Mouse (Mus musculus) thymus, adult 18-20 months (tissue): ENCODE results near the gene Micall1.

ENCODE experiments used
- DNase-seq, 2 experiments: peaks; one replicate each; pipeline ENCODE4 v3.0.0; 2022; ENCODE audit warnings: mixed read lengths in 2 of 2

The Micall1 gene

DNA sequence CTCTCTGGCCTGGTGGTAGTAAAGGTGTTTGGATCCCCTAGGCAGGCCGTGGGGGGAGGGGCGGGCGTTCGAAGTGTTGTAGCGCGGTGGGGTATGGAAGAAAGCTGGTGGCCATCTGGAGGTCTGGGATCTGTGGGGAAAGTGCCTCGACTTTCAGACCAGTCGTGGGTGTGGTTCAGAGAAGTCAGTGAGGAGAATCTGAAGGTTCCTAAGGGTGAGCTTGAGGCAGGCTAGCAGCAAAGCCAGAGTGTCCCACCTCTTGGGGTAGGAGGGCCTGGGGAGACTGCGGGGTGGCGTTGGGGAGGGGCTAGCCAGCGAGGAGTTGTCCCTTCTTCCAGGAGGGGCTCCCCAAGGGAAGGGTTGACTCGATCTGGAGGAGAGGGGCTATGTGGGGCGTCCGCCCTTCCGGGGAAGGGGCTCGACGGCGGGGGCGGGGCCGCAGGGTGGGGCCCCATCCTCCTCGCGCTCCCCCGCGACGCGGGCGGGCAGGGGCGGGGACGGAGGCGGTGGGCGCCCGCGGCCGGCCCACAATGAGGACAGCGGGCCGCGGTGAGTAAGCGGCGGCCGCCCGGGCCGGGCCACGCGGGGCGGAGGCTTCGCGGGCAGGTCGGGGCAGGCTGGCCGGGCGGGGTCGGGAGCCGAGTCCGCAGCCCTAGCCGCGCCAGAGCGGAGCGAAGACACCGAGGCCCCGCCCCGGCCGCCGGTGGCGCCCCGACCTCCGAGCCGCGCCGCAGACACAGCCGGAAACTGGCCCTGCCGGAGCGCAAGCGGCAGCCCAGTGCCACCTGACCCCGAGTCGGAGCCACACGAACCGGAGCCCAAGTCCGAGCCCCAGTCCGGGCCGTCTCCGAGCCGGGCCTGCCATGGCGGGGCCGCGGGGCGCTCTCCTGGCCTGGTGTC is at the start of gene Micall1:
Gene Micall1, plus strand, starts transcription at position 478 of the 900 bp plus-strand sequence.
- peak; percentile 54 to 56 for DNase-seq

DNA sequence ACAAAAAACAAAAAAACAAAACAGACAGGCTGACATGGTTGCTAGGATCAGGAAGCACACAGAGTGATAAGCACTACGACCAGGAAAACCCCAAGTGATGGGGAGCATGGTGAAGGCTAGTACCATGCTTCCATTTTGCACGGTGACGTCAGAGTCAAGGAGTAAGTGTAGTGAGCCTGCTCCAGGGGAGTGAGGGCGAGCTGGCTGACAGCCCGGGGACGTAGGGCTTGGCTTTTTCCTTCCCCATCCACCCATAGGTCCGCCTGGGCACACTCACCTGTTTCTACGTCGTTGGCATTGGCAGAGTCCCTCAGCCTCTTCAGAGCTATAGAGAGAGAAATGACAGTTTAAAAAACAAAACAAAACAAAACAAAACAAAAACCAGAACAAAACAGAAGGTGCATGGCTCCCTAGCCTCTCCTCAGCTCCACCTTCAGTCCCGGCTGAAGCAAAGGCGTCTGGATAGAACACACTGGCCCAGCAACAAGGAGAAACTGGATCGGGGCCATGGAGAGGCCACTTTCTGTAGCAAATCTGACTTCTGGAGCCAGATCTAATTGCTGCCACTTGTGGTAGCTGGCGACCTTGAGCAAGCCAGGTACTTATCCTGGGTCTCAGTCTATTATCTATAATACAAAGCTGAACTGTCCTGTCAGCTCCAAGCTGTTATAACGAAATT is 47.7 kb upstream of the Micall1 start:
- no peak for DNase-seq

DNA sequence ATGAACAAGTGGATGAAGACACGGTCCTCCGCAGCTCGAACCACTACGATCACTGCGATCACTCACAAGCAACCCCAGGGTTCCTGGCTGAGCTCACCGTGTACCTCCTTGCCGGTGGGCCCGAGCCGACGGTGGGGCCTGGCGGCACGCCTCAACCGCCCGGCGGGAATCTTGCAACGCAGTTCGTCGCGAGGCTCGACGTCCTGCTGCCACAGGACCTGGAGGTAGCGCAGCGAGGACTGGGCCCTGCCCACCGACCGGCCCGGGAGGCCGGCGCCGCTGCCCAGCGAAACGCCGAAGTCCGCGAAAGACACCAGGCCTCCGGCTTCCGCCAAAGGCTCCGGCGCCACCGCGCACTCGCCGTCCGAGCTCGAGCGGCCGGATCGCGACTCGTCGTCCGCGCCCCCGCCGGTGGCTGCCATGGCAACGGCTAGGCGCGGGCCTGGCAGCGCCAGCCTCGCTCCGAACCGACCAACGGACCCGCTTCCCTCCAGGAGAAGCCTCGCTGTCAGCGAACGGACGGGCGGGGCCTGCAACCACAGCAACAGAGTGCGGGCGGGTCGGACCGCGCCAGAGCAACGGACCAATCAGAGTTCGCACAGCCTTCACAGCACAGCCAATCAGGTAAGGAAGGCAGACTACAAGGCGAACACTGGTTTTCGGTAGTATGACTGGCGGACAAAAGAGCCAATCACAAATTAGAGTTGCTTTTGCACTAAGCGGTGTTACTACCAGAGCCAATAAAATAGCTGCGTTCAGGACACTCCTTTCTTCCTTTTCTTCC is 46.1 kb upstream of the Micall1 start, which contains the start of gene Ankrd54:
Gene Ankrd54, minus strand, starts transcription at position 518 of the 784 bp plus-strand sequence.
- peak; percentile 95 to 97 for DNase-seq

DNA sequence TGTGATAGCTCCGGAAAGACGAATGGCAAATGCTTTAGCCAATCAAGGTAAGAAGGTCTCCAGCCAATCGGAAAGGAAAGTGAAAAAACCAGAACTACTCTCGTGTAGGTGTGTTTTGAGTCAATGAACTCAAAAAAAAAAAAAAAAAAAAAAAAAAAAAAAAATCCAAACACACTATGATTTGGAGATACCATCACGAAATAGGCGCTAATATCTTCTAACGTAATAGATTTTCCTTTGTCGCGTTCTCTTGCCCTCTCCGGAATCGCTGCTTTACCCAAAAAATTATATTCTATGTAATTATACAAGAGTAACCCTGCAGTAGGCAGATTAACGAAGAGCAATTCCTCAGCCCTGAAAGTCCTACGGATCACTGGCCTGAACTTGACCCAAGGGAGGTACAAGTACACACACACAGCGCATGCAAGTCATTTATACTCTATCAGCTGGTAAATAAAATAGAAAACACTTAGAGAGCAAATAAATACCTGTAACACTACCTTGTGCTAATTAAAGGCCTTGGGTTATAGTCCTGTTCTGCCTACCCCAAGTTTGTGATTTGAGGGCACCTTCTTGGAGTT is 45.4 kb upstream of the Micall1 start:
- no peak for DNase-seq

DNA sequence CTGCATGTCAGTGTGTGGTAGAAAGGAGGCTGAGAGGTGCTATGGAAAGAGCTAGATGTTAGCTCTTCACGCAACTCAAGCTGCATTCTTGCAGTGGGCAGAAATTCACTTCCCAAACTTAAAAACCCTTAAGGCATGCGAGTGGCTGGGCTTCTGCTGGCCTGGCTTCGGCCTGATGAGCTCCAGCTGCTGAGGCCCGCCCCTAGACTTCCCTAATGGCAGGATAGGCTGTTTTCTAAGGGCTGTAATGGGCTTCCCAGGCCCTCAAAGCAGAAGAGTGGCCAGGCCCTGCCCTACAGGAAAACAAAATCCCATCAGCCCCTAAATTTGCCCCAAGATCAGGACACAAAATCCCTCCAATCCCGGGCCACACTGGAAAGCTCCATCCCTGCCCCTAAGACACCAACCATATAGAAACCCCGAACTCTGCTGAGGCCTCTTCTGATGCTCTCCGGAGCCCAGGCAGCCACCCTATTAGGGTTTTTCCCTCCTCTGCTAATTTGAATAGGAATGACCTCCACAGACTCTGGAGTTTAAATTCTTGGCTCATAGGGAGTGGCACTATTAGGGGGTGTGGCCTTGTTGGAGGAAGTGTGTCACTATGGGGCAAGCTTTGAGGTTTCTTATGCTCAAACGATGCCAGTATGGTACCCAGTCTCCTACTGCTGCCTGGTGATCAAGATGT is 43.5 kb upstream of the Micall1 start:
- no peak for DNase-seq

DNA sequence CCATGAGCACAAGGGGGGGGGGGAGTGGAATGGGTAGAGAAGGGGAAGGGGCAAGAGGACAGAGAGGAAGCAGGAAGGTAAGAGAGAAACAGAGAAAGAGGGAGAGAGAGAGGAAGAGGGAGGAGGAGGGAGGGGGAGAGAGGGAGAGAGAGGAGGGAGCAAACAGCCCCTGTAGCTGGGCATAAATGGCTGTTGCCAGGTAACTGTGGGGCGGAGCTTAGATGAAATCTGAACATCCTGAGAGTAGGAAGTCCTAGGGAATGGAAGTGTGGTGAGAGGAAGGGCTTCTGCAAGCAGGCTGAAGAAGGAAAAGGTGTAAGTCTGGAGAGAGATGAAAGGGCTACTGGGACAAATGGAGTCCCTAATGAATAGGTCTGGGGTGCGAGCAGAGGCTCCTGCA is 42.4 kb upstream of the Micall1 start:
- DNase-seq: no peak

DNA sequence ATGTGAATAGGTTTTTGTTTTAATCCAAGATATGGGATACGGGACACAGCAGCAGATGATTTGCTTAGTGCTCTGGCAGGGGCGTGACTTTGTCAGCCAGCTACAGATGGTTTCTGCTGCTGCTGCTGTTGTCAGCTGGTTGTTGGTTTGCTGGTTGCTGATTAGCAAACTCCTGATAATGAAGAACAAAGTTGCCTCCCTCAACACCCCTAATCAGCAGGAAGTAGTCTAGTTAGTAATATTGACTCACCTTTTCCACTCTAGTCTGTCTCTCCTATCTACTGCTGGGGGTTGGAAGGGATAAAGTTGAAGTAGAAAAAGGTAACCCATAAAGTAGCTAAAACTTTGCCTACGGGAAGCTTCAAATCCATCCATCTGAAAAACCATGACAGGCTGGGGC is 41.1 kb upstream of the Micall1 start:
- no peak for DNase-seq

DNA sequence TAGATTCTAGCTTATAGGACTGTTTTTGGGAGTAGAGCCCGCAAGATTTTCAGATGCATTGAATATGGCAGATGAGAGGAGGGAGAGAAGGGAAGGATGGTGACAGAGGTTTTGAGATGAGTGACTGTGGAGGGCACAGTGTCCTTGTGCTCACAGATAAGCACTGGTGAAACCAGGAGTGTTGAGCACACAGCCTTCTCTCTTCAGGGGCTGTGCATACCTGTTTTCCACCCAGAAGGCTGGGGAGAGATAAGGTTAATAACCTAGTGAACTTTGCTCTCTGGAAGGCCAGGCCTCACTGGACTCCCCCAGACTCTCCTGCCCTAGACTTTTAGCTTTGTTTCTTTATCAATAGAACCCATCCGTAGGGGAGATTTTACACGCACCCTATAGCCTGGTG is 40.3 kb upstream of the Micall1 start:
- DNase-seq: no peak

DNA sequence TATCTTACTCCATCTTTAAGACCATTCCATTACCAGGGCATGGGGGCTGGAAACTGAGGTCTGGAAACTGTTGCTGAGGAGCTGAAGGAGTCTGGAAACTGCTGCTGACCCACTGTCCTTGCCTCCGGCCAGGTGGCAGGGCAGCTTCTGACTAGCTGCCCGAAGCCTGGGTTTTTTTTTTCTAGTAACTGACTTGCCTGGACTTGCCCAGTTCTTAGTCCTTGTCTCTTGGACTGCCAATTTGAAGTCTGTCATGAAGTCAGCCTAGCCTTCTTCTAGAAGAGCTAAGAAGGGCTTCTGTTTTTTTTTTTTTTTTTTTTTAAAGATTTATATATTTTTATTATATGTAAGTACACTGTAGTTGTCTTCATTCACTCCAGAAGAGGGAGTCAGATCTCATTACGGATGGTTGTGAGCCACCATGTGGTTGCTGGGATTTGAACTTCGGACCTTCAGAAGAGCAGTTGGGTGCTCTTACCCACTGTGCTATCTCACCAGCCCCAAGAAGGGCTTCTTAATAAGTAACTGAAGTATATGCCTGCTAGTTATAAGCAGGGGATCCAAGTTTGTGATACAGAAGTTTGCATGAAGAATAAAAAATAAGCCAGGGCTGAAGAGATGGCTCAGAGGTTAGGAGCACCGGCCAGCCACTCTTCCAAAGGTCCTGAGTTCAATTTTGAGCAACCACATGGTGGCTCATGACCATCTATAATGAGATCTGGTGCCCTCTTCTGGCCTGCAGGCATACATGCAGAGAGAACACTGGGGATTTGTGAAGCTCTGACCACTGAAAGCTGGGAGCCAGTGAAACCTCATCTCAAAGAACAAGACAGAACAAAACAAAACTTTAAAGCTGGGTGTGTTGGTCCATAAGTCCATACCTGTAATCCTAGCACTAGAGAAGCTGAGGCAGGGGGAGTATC is 37.3 kb upstream of the Micall1 start:
- no peak for DNase-seq

DNA sequence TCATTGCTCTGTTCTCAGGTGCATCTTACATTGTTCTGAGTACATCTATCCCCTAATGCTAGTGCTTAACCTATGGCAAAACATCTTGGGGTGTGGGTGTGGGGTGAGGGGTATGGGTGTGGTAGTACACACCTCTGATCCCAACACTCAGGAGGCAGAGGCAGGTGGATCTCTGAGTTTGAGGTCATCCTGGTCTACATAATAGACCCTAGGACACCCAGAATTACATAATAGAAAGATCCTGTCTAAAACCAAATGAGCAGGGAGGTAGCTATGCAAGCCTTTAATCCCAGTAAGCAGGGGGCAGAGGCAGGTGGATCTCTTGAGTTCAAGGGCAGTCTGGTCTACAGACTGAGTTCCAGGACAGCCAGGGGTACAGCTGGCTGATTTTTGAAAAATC is 34.9 kb upstream of the Micall1 start:
- DNase-seq: no peak

DNA sequence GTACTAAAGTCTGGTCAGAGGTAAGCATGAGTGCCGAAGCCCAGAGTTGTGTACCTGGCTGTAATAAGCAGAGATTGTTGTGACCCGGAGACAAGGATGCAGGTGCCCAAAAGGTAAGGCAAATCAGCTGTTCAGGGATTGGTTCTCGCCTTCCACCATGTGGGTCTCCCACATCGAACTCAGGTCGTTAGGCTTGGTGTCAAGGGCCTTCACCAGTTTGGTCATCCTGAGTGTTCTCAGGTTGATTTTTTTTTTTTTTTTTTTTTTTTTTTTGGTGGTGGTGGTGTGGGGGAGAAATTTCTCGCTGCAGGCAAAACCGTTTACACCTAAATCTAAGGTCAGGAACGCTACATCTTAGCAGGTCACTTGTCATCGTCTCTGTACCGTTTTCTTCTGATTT is 34.3 kb upstream of the Micall1 start:
- DNase-seq: no peak

DNA sequence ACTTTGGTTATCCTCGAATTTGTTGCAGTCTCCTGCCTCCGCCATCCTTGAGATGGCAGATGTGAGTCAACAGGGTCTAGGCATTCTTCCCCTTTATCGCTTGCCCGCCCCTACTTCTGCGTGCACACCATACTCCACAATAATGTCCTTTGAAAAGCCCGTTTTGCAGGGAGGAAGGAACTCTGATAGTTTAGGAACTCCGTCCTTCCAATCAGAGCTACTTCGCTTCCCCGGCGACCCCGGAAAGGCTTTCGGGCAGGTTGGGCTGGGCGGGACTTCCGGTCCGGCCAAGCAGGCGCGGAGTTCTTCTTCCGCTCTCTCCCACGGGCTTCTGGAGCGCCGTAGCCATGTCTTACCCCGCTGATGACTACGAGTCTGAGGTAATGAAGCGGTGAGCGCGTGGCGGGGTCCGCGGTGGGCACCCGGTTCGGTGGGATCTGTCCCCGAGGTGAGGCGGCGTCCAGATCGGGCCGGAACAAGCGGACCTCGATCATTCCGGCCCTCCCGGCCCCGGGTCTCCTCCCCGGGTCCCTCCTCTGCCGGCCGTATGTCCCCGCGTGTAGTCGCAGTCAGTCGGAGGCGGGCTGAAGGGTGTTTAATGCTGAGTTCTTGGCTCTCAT is 33.7 kb upstream of the Micall1 start, which contains the start of gene Eif3l:
Gene Eif3l, plus strand, starts transcription at position 267 of the 620 bp plus-strand sequence.
- peak; percentile 76 to 78 for DNase-seq

DNA sequence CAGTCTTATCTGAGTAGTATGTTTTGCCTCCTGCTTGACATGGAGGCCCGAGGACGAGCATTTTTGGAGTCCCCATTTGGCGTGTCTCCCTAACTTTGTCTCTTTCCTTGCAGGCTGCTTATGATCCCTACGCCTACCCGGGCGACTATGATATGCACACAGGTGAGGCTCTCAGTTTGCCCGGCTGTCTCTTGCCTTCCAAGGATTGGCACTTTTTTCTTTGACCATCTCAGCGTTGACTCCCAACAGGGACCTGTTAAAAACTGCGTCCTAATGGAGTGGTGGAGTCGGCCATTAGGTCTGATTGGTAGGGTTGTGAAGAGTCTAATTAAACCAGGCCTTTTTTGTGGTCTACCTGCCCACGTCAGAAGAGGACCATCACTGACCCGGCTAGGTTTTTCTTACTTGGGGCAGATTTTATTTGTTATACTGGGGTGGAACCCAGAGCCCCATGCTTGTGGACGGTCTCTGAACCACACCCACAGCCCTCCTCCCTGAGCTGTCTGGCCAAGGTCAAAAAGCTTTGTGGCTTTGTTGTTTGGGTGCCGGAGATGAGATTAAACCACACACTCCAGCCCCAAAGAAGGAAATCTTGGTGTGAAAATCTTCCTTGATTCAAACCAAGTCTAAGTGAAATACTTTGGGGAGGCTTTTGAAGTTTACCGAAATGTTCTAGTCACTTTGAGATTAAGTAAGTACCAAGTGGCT is 32.9 kb upstream of the Micall1 start:
- DNase-seq: no peak

DNA sequence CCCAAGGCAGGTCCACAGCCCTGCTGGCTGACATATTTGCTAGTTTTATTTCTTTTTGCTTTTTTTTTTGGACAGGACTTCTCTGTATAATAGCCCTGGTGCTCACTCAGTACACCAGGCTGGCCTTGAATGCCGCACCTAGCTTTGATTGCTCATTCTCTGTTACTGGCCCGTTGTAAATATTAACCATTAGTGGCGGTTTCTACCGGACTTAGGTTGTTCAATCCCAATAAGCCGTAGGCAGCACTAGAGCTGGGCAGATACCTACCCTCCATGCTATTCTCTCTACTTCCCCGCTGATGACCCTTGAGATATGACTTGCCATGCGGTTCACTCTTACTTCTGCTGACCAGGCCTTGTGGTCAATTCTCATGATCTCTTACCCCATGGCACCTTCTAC is 29.1 kb upstream of the Micall1 start:
- DNase-seq: no peak

DNA sequence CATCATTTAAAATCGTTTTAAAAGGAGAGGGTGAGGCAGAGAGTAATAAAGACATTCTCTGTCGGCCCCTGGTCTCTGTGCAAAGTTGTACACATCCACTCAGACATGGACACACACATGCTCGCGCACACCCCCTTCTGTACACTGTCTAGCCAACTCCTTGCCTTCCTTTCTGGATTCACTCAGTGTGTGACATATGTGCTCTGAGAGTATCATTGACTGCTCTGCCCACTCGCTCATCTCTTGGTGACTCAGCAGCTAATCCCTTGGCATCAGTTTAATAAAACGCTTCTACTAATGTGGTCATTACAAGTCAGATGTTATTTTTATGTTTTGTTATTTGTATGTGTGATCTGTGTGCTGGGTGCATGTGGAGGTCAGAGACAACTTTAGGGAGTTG is 16.4 kb upstream of the Micall1 start:
- DNase-seq: no peak

DNA sequence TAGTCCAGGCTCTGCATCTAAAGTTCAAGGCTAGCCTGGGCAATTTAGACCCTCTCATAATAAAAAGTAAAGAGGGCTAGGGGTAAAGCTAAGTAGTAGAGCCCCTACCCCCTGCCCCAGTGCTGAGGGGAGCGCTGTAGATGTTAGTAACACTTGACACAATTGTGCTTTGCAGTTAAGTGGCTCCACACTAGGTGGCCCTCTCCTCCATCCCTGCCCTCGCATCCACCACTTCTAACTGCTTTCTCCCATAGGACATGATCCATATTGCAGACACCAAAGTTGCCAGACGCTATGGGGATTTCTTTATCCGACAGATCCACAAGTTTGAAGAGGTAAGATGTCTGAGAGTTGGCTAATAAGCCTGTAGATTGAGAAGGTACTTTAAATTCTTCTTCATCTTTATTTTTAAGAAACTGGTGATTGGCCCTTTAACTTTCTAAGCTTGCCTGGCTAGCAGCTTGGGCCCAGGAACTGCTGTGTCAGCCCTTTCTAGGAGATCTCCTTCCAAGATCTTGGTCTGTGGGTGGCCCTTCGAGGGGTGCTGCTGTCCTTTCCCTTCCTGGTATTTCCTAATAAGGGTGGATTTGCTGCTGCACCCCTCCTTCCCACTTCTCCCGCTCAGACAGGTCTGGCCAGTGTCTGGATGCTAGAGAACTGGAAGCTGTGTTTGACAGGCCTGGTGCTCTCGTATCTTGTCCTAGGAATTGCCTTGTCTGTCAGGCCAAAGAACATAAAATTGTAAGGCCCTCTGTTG is 15.4 kb upstream of the Micall1 start:
- DNase-seq: no peak

DNA sequence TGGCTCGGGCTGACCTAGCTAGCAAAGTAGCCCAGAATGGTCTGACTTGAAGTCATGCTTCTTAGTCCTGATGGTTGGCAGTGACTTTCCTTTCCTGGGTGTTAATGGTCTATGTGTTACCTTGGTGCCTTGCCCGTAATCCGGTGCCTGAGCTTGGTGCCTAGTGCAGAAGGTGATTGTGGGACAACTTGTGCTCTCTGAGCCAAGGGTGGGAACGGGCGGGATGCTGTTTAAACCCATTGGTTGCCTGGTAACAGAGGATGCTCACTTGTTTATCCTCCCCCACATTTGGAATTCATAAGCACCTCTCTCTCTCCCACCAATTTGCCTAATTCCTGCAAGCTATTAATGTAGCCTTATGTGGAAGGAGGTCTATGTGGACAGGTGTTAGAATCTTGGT is 13.2 kb upstream of the Micall1 start:
- no peak for DNase-seq

DNA sequence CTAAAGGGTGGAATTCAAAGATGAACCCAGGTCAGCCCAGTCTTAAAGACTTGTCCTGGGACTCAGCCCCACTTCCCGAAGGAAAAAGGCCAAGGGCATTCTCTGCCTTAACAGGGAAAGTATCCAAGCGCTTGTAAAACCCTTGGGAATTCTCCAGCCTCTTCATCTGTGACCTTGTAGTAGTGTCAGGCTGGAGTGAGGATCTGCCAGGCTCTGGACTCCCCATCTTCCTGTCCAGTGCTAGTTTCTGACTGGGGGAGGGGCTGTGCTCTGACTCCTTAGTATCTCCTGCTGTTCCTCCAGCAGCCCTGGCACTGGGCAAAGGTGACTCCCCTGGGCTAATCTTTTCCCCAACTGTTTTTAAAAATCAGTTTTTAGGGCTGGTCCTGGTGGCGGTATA is 12.1 kb upstream of the Micall1 start:
- no peak for DNase-seq

DNA sequence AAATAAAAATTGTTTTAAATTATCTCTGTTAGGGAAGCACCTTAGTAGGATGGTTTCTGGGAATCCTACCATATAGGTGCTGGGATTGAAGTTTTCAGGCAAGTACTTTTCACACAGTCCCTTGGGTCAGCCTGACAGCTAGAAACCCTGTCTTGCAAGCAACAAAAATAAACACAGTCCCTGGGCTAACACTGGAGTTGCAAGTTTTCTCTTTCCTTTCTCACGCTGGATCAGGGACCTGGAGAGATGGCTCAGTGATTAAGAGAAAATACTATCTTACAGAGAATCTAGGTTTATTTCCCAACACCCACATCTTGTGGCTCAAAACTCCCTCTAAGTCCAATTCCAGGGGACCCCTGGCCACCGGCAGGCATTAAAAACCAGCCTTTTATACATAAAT is 11.6 kb upstream of the Micall1 start:
- DNase-seq: no peak
